Mouse (Mus musculus): ENCODE results near the gene Dtd1. TPM values are rescaled to one million over a fixed set of nuclear protein-coding genes. Genes with fewer than 3 reads are reported as not detected.

Gene Dtd1
- polyA plus RNA-seq, 1 experiment from 2014 or later, result 41.1 TPM

DNA sequence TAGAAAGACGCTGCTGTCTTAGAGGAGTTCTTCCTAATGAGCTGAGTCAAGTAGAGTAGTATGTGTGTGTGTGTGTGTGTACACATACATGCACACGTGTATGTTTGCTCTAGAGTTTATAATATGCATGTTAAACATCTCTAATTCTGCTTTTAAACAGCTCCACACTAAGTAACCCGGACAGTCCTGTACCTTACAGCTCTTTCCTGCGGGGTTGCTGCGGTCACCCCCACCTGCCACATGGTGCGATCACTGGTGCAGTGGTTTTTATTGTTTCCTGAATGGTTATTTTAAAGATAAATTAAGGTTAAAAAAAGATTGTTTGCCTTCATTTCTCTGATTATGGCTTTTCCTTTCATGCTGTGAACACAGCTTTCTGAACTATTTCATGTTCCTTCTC, 153.9 kb downstream of the Dtd1 start:
- Histone ChIP-seq H3K4me3 (no peak overlapping the region), H3K27ac (no peak overlapping the region), H3K4me2 (replicated peaks) (no peak overlapping the region), H3K9ac (no peak overlapping the region), H3K36me3 (no peaks in the 10 kb centered on the region), H3K9me3 (no peaks in the 10 kb centered on the region), H3K27me3 (no peaks in the 10 kb centered on the region), H3K4me1 (no peaks in the 10 kb centered on the region)
- 81% methylated on average over 6 of the region's 6 CpGs for WGBS
- ATAC-seq (ENCODE audit: insufficient number of reproducible peaks, insufficient read depth, low FRiP score, low TSS enrichment), result no peak

DNA sequence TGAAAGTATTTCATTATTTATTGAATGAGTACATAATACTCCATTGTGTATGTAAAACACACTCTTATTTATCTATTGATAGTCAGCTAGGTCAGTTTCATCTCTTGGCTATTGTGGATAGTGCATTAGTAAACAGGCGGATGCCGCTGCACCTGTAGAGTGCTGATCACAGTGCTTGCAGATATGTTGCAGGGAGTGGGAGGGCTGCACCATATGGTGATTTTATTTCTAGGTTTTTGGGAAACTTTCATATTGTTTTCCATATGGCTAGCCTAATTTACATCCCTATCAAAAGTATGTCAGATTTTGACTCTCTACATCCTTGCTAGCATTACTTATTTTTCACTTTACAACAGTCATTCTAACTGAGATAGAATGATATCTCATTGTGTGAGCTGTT, 155.3 kb downstream of the Dtd1 start:
- Histone ChIP-seq H3K27ac (no peak overlapping the region), H3K4me3 (no peak overlapping the region), H3K27me3 (no peaks in the 10 kb centered on the region), H3K36me3 (no peaks in the 10 kb centered on the region), H3K9me3 (no peaks in the 10 kb centered on the region), H3K9ac (no peak overlapping the region), H3K4me2 (replicated peaks) (no peak overlapping the region), H3K4me1 (no peaks in the 10 kb centered on the region)
- 97% methylated on average over 2 of the region's 2 CpGs for WGBS
- no peak for ATAC-seq (ENCODE audit: insufficient number of reproducible peaks, insufficient read depth, low FRiP score, low TSS enrichment)

DNA sequence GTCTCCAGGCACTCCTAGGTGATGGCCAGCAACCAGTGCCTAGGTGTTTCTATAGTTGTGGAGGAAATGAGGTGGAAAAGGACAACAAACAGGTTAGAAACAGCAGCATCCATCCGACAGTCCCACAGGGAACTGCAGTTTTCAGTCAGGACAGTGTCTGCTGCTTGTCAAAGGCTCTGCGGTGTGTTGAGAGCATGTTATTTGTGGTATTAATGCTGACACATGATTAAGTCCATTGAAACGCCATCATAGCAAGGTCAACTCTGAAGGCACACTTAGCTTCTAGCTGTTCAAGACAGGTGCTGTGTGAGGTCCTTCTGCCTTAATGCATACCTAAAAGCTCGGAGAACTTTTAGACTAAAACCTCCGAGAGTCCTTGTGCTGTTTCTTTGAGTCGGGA, 161.0 kb downstream of the Dtd1 start:
- H3K4me2 ChIP-seq (replicated peaks), result no peak overlapping the region
- WGBS, result 90% methylated on average over 6 of the region's 6 CpGs
- no peaks in the 10 kb centered on the region for H3K4me1 ChIP-seq
- H3K9me3 ChIP-seq, result no peaks in the 10 kb centered on the region
- no peak overlapping the region for H3K9ac ChIP-seq
- H3K4me3 ChIP-seq, result no peak overlapping the region
- ATAC-seq (ENCODE audit: insufficient number of reproducible peaks, insufficient read depth, low FRiP score, low TSS enrichment), result no peak
- no peaks in the 10 kb centered on the region for H3K36me3 ChIP-seq
- H3K27me3 ChIP-seq, result no peaks in the 10 kb centered on the region
- no peak overlapping the region for H3K27ac ChIP-seq

DNA sequence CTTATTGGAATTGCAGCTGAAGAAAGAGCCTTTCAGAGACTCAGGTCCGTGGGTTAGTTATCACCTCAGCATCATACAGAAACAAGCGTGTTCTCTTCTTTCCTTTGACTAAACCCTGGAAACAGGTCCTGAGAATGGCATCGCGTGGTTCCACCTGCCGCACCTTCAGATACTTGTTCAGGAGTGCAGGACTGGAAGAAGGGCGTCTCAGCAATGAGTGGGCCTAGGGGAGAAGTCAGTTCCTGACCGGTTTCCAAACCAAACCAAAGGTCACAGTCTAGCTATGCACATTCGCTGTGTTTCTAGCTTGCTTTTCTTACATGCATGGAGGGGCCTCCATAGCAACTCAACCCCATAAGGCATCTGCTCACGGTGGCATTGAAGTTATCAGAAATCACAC, 164.0 kb downstream of the Dtd1 start:
- Histone ChIP-seq H3K9ac (no peak overlapping the region), H3K4me1 (no peaks in the 10 kb centered on the region), H3K4me3 (no peak overlapping the region), H3K36me3 (no peaks in the 10 kb centered on the region), H3K9me3 (0 out of 2 replicates have a peak, but pooled peaks cover 9% of the 10 kb centered on the region), H3K27me3 (no peaks in the 10 kb centered on the region), H3K4me2 (replicated peaks) (no peak overlapping the region), H3K27ac (no peak overlapping the region)
- ATAC-seq (ENCODE audit: insufficient number of reproducible peaks, insufficient read depth, low FRiP score, low TSS enrichment), result no peak
- 91% methylated on average over 9 of the region's 9 CpGs for WGBS

DNA sequence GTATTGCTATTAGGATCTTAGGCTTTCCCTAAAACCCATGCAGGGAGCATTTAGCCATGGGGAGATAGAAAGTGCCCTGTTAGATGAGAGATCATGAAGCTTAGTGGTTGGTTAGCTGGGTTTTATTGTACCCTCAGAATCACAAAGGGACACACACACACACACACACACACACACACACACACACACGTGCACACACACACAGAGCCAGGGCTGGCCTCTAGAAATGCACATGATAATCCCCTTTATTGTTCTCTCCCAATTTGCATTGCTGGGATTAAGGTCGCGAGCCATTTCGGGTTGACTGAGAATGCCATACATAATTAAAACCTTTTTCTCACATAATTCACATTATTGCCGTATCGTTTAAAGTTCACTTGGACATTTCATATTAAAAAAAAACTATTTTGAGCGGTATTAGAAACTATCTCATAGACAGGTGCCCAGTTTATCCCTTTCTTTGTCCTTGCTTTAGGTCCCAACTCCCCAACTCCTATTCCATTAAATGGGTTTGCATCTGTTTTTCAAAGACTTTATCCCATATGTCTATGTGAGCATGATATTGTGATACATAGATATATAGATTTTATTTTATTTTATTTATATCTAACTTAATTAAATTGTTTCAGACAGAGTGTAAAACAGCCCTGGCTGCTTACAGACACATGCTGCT, 164.6 kb downstream of the Dtd1 start:
- no peak overlapping the region for H3K4me2 ChIP-seq (replicated peaks)
- H3K27ac ChIP-seq, result no peak overlapping the region
- no peaks in the 10 kb centered on the region for H3K4me1 ChIP-seq
- H3K9me3 ChIP-seq, result 0 out of 2 replicates have a peak, but pooled peaks cover 9% of the 10 kb centered on the region
- no peak overlapping the region for H3K9ac ChIP-seq
- no peak for ATAC-seq (ENCODE audit: insufficient number of reproducible peaks, insufficient read depth, low FRiP score, low TSS enrichment)
- WGBS, result 75% methylated on average over 7 of the region's 7 CpGs
- H3K36me3 ChIP-seq, result no peaks in the 10 kb centered on the region
- H3K4me3 ChIP-seq, result no peak overlapping the region
- no peaks in the 10 kb centered on the region for H3K27me3 ChIP-seq

DNA sequence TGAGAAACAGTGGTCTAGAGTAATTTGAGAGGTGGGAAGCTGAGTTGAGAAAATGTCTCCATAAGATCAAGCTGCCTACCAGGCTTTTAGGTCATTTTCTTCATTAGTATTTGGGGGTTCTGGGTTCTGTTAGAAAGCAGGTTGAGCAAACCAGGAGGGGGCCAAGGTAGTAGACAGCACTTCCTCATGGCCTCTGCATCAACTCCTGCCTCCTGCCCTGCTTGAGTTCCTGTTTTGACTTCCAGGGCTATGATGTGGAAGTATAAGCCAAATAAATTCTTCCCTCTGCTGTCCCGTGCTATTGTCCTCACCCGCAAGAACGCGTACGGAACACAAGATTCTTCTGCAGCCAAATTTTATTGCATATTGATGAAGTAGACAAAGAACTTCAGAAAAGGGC, 165.5 kb downstream of the Dtd1 start:
- no peaks in the 10 kb centered on the region for H3K4me1 ChIP-seq
- no peak for ATAC-seq (ENCODE audit: insufficient number of reproducible peaks, insufficient read depth, low FRiP score, low TSS enrichment)
- 0 out of 2 replicates have a peak, but pooled peaks cover 9% of the 10 kb centered on the region for H3K9me3 ChIP-seq
- H3K27ac ChIP-seq, result no peak overlapping the region
- H3K36me3 ChIP-seq, result no peaks in the 10 kb centered on the region
- 96% methylated on average over 5 of the region's 5 CpGs for WGBS
- no peak overlapping the region for H3K9ac ChIP-seq
- H3K4me3 ChIP-seq, result no peak overlapping the region
- H3K4me2 ChIP-seq (replicated peaks), result no peak overlapping the region
- no peaks in the 10 kb centered on the region for H3K27me3 ChIP-seq

DNA sequence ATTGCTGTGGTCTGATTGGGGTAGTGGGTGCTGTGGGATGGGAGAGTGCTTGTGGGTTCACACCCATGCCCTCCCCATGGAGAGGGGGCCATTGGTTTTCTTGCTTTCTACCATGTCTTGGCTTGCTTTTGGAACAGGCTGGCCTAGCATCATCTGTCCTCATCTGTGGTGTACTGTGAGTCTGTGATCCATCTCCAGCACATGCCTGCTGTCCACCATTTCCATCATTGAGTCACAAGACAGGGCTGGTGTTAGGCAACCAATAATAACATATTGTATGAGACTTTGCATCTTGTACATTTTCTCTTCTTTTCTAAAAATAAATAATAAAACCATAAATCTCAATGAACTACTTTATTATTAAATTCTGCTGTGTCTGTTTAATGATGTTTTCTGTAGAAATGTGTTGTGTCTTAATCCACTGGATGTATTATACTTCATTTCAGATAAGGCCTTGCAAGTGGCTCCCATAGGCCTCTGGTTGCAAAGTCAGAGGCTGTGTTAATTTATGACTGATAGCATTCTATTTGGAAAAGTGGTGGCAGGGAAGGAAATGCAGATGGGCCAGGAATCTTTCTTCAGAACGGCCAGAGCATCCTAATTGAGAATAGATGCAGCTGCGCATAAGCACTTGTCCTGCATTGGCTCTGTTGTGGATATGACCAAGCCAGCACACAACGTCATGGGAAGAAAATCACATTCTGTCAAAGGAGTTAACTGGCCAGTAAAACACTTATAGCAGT, 168.8 kb downstream of the Dtd1 start:
- H3K36me3 ChIP-seq, result no peaks in the 10 kb centered on the region
- H3K4me2 ChIP-seq (replicated peaks), result no peak overlapping the region
- no peak overlapping the region for H3K27ac ChIP-seq
- H3K27me3 ChIP-seq, result no peaks in the 10 kb centered on the region
- H3K9ac ChIP-seq, result no peak overlapping the region
- H3K4me3 ChIP-seq, result no peak overlapping the region
- H3K4me1 ChIP-seq, result no peaks in the 10 kb centered on the region
- 85% methylated on average over 3 of the region's 3 CpGs for whole genome bisulfite sequencing
- H3K9me3 ChIP-seq, result 0 out of 2 replicates have a peak, but pooled peaks cover 9% of the 10 kb centered on the region
- no peak for ATAC-seq (ENCODE audit: insufficient number of reproducible peaks, insufficient read depth, low FRiP score, low TSS enrichment)

DNA sequence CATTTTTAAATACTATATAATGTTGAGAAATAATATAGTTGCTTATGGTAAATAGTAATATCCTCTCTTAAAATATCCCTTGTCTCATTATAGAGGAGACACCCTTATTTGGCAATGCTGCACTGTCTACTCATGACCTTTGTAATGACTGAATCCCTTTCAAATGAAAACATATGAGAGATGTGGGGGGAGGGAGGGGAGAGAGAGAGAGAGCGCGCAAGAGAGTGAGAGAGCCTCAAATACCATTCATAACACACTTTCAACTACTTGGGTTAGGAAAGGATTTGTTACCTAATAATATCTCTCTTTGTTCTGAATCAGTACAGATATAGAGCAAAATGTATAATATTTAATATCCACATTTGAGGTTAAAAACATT, 169.4 kb downstream of the Dtd1 start:
- Histone ChIP-seq H3K4me3 (no peak overlapping the region), H3K36me3 (no peaks in the 10 kb centered on the region), H3K27ac (no peak overlapping the region), H3K27me3 (no peaks in the 10 kb centered on the region), H3K9me3 (0 out of 2 replicates have a peak, but pooled peaks cover 9% of the 10 kb centered on the region), H3K4me1 (no peaks in the 10 kb centered on the region), H3K4me2 (replicated peaks) (no peak overlapping the region), H3K9ac (no peak overlapping the region)
- no peak for ATAC-seq (ENCODE audit: insufficient number of reproducible peaks, insufficient read depth, low FRiP score, low TSS enrichment)
- 71% methylated on average over 2 of the region's 2 CpGs for WGBS

DNA sequence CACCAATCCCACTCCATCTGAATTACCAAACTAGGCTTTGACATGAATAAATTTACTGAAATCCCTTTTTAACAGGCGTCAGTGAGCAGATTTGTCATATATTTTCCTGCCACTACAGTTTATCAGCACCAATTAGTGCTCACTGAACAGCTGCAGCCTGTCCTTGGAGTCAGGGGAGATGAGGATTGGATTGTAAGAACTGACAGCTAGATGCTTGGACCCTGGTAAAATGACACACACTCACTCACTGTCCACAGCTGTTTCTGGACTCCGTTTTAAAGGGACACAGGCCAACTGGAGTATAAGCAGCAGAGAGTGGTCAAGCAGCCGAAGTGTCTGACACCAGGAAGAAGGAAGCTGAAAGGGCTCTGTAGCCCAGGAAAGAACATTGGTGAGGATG, 169.9 kb downstream of the Dtd1 start:
- 43% methylated on average over 3 of the region's 3 CpGs for WGBS
- Histone ChIP-seq H3K4me2 (replicated peaks) (no peak overlapping the region), H3K27ac (no peak overlapping the region), H3K4me1 (no peaks in the 10 kb centered on the region), H3K9me3 (0 out of 2 replicates have a peak, but pooled peaks cover 9% of the 10 kb centered on the region), H3K9ac (no peak overlapping the region), H3K27me3 (no peaks in the 10 kb centered on the region), H3K4me3 (no peak overlapping the region), H3K36me3 (no peaks in the 10 kb centered on the region)
- no peak for ATAC-seq (ENCODE audit: insufficient number of reproducible peaks, insufficient read depth, low FRiP score, low TSS enrichment)

DNA sequence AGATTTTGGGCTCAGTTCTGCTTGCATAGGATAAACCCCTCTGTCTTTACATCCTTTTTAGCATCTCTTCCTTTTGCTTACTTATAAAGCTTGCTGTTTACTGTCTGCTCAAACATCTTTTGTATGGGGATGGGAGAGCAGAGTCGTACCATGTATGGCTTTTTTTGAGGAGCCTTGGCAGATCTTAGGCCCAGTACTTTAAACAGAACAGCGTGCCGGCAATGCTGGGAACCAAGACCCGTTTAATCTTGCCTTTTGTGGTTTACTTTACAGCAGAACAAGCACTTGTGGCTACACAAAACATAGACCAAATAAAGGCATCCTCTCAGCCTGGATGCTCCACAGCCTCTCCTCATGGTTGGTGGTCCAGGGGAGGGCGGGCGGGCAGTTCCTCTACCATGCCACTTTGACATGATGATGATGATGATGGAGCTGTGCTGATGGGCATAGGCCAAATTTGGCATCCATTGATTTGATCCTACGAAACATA, 170.8 kb downstream of the Dtd1 start:
- no peak for ATAC-seq (ENCODE audit: insufficient number of reproducible peaks, insufficient read depth, low FRiP score, low TSS enrichment)
- H3K27ac ChIP-seq, result no peak overlapping the region
- H3K9me3 ChIP-seq, result 0 out of 2 replicates have a peak, but pooled peaks cover 9% of the 10 kb centered on the region
- no peaks in the 10 kb centered on the region for H3K36me3 ChIP-seq
- H3K27me3 ChIP-seq, result no peaks in the 10 kb centered on the region
- H3K9ac ChIP-seq, result no peak overlapping the region
- 84% methylated on average over 7 of the region's 7 CpGs for WGBS
- H3K4me2 ChIP-seq (replicated peaks), result no peak overlapping the region
- no peak overlapping the region for H3K4me3 ChIP-seq
- no peaks in the 10 kb centered on the region for H3K4me1 ChIP-seq

DNA sequence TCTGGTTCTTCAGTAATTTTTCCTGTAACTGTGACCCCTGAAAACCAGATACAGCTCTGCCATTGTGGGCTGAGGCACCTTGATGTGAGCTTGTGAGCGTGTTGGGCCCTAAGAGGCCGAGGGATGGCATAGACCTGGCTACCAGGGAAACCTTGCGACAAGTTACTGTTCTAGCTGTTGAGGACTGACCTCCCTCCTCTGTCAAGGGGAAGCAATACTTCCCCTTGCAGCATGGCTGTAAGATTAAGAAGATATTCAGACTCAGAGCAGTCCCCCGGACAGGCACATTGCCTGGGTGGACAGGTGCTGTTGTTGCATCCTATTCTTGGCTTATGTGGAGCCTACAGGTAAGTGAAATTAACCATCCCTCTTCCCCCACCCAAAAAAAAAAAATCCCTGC, 172.1 kb downstream of the Dtd1 start:
- Histone ChIP-seq H3K4me2 (replicated peaks) (no peak overlapping the region), H3K36me3 (no peaks in the 10 kb centered on the region), H3K27me3 (no peaks in the 10 kb centered on the region), H3K9me3 (0 out of 2 replicates have a peak, but pooled peaks cover under 1% of the 10 kb centered on the region), H3K27ac (no peak overlapping the region), H3K4me1 (no peaks in the 10 kb centered on the region), H3K9ac (no peak overlapping the region), H3K4me3 (no peak overlapping the region)
- WGBS, result 82% methylated on average over 4 of the region's 4 CpGs
- ATAC-seq (ENCODE audit: insufficient number of reproducible peaks, insufficient read depth, low FRiP score, low TSS enrichment), result no peak

DNA sequence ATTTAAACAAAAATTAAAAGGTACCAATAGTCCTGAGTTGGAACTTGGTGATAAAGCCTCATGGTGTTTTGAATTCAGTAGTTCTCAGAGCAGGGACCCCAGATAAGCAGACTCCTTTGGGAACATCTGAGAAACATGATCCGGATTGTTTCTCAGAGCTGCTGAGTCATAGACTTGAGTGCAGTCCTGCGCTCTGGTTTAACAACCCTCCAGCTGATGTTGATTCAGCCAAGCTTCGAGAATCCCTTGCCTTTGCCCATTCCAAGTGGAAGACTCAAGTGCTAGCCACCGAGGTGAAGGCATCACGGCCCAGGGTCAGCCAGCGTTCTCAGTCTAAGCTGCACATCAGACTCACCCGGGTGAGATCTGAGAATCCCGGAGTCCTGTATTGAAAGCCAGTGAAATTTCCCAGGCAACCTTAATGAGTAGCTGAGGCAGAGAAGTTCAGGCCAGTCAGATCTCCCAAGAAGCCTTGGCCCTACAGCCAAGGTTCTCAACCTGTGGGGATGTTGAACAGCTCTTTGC, 175.0 kb downstream of the Dtd1 start:
- no peak overlapping the region for H3K9ac ChIP-seq
- no peaks in the 10 kb centered on the region for H3K4me1 ChIP-seq
- H3K4me2 ChIP-seq (replicated peaks), result no peak overlapping the region
- 77% methylated on average over 8 of the region's 8 CpGs for WGBS
- no peak overlapping the region for H3K27ac ChIP-seq
- no peak overlapping the region for H3K4me3 ChIP-seq
- H3K9me3 ChIP-seq, result no peaks in the 10 kb centered on the region
- no peak for ATAC-seq (ENCODE audit: insufficient number of reproducible peaks, insufficient read depth, low FRiP score, low TSS enrichment)
- no peaks in the 10 kb centered on the region for H3K27me3 ChIP-seq
- no peaks in the 10 kb centered on the region for H3K36me3 ChIP-seq

All from embryonic facial prominence, embryonic 12.5 days (tissue).